Mouse (Mus musculus): ENCODE results near the gene Clgn. TPM values are rescaled to one million over a fixed set of nuclear protein-coding genes. Genes with fewer than 3 reads are reported as not detected.

Clgn gene
- polyA plus RNA-seq, 1 experiment from 2014 or later: 0.33 TPM

DNA sequence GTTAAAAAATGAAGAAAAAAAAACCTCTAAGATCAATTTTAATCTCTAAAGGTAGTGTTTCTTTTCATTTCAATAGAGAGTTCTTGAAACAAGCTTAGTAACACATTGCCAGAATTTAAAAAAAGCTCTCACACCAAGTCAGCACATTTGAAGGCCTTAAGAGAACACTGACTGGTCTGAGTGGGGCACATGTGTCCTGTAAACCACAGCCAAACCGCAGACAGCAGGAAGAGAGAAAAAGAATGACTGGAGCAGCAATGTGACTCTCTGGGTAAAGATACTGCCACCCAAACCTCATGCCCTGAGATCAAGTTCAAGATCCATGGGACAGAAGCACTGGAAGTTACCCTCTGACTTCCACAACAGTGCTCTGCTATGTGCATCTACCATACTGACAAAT lies 47.4 kb downstream of the Clgn start:
- H3K4me1 ChIP-seq (ENCODE audit: control insufficient read depth, insufficient read depth, low read length): peaks cover 5% of the 10 kb centered on the region; the same call in 1 of the 2 replicates
- no peak overlapping the region for H3K27ac ChIP-seq (ENCODE audit: low read length)
- no peak for ATAC-seq
- H3K9ac ChIP-seq (ENCODE audit: low read depth, low read length): no peak overlapping the region
- no peaks in the 10 kb centered on the region for H3K27me3 ChIP-seq (replicated peaks; ENCODE audit: control insufficient read depth, insufficient read depth, low read length)
- H3K4me3 ChIP-seq (ENCODE audit: low read length): no peak overlapping the region
- H3K4me2 ChIP-seq (ENCODE audit: low read depth, low read length): no peak overlapping the region
- 69% methylated on average over 1 of the region's 1 CpGs for WGBS
- no peaks in the 10 kb centered on the region for H3K9me3 ChIP-seq (ENCODE audit: control insufficient read depth, low read length)
- H3K36me3 ChIP-seq (ENCODE audit: control insufficient read depth, insufficient read depth, low read length): no peaks in the 10 kb centered on the region

DNA sequence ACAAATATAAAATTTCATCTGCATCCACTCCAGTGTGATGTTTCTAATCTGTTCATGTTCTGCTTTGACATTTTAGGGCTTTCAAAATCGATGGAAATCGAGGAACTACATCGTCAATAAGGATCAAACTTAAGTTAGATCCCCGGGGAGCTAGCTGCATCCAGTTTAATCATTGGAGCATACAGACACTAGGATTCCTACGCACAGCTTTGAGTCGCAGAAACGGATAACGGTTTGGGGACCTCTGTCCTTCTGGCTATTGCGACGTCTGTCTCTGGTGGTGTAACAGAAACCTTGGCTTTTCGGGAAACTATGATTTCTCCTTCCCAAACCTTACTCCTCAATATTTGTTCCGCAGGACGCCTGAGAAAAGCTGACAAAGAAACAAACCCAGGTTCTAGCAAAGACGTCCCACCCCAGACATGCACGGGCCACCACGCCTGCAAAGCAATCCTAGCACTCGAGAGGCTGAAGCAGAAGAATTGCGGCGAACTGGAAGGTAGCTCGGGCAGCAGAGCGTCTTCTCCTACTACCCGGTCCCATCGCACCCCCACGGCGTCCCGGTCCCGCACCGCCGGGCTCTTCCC lies 52.1 kb downstream of the Clgn start:
- Histone ChIP-seq H3K4me2 (ENCODE audit: low read depth, low read length) (peak overlapping the region; percentile 73), H3K4me3 (ENCODE audit: low read length) (peak overlapping the region; percentile 83), H3K27ac (ENCODE audit: low read length) (peak overlapping the region; percentile 87), H3K27me3 (replicated peaks; ENCODE audit: control insufficient read depth, insufficient read depth, low read length) (no peaks in the 10 kb centered on the region), H3K36me3 (ENCODE audit: control insufficient read depth, insufficient read depth, low read length) (no peaks in the 10 kb centered on the region), H3K4me1 (ENCODE audit: control insufficient read depth, insufficient read depth, low read length) (peaks cover 8% of the 10 kb centered on the region), H3K9me3 (ENCODE audit: control insufficient read depth, low read length) (no peaks in the 10 kb centered on the region), H3K9ac (ENCODE audit: low read depth, low read length) (peak overlapping the region; percentile 90)
- no peak for ATAC-seq
- 2% methylated on average over 29 of the region's 29 CpGs for WGBS

DNA sequence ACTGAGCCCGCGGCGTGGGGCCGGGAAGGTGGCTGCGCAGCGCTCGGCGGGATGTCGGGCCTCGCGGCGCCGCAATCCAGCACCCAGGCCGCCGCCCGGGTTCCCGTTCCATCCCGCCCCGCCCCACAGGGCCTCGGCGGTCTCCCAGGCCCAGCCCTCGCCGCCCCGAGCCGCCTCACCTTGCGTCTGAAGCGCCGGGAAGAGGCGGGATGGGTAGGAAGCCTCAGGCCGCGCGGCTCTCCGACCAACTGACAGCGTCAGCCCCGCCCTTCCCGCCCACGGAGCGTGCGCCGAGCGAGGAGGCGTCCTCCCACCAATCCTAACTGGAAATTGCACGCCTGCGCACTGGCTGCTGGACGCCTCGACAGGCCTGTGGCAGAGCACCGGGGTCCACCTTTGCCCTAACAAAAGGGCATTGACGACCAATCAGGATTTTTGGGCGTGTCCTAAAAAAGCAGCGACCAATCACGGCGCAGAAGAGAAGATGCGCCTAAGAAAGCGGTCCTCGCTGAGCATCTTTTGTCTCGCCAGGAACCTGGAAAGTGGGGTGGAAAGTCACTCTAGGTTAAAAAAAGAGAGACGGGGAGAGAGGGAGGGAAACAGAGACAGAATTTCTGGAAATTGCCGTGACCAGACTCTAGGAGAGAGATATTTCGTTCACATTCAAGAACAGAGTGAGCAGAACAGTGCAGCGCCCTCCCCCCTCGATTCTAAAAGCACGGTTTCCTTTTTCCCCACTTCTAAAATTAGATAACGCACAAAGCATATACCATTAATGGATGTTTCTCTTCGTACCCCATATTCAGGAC lies 52.8 kb downstream of the Clgn start:
- under 1% methylated on average over 57 of the region's 64 CpGs for WGBS
- peak; percentile 100 for ATAC-seq
- peak overlapping the region; percentile 73 for H3K4me2 ChIP-seq (ENCODE audit: low read depth, low read length)
- H3K27me3 ChIP-seq (replicated peaks; ENCODE audit: control insufficient read depth, insufficient read depth, low read length): no peaks in the 10 kb centered on the region
- peak overlapping the region; percentile 83 for H3K4me3 ChIP-seq (ENCODE audit: low read length)
- H3K4me1 ChIP-seq (ENCODE audit: control insufficient read depth, insufficient read depth, low read length): peaks cover 8% of the 10 kb centered on the region
- H3K36me3 ChIP-seq (ENCODE audit: control insufficient read depth, insufficient read depth, low read length): no peaks in the 10 kb centered on the region
- H3K27ac ChIP-seq (ENCODE audit: low read length): peak overlapping the region; percentile 87
- no peaks in the 10 kb centered on the region for H3K9me3 ChIP-seq (ENCODE audit: control insufficient read depth, low read length)
- peak overlapping the region; percentile 90 for H3K9ac ChIP-seq (ENCODE audit: low read depth, low read length)

DNA sequence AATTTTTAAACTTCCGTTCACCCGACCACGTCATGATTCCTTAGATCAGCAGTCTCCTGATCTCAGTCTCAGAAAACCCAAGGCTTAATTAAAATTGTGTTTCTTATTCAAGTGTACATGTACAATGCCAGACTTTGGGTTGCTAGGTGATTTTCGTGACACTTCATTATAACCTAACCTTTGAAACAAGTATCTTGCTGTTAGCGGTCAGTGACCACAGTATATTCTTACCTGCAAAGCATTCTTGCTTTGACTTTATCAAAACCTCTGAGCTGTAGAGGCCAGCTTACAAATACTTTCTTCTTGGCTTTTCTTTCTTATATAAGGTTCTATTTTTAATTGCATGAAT lies 53.4 kb downstream of the Clgn start:
- H3K36me3 ChIP-seq (ENCODE audit: control insufficient read depth, insufficient read depth, low read length): no peaks in the 10 kb centered on the region
- WGBS: 37% methylated on average over 5 of the region's 5 CpGs
- H3K27me3 ChIP-seq (replicated peaks; ENCODE audit: control insufficient read depth, insufficient read depth, low read length): no peaks in the 10 kb centered on the region
- no peaks in the 10 kb centered on the region for H3K9me3 ChIP-seq (ENCODE audit: control insufficient read depth, low read length)
- H3K4me2 ChIP-seq (ENCODE audit: low read depth, low read length): peak overlapping the region; percentile 45
- ATAC-seq: no peak
- peaks cover 8% of the 10 kb centered on the region for H3K4me1 ChIP-seq (ENCODE audit: control insufficient read depth, insufficient read depth, low read length)
- H3K4me3 ChIP-seq (ENCODE audit: low read length): peak overlapping the region; percentile 83
- 0 out of 2 replicates have a peak overlapping the region, but pooled peaks have one; percentile 54 for H3K9ac ChIP-seq (ENCODE audit: low read depth, low read length)
- 0 out of 2 replicates have a peak overlapping the region, but pooled peaks have one; percentile 45 for H3K27ac ChIP-seq (ENCODE audit: low read length)

DNA sequence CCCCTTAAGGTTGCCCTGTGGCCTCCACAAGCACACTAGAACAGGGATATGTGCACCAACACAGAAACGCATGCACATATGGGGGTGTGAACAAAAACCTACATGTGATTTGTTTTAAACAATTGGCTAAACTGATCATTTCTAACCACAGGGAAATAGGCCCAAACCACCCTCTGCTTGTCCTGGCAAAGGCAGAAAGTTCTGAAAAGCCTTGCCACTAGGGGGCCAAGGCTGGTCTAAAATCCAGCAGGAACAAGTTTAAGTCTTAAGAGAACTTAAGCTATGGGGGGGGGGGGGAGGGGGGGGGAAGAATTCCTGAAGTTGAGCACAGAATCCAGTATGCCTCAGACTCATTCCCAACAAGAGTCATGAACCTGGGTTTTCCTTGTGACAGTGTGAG lies 60.3 kb downstream of the Clgn start:
- no peak for ATAC-seq
- Histone ChIP-seq H3K9ac (ENCODE audit: low read depth, low read length) (no peak overlapping the region), H3K4me1 (ENCODE audit: control insufficient read depth, insufficient read depth, low read length) (no peaks in the 10 kb centered on the region), H3K36me3 (ENCODE audit: control insufficient read depth, insufficient read depth, low read length) (no peaks in the 10 kb centered on the region), H3K4me2 (ENCODE audit: low read depth, low read length) (no peak overlapping the region), H3K27ac (ENCODE audit: low read length) (no peak overlapping the region), H3K27me3 (replicated peaks; ENCODE audit: control insufficient read depth, insufficient read depth, low read length) (no peaks in the 10 kb centered on the region), H3K4me3 (ENCODE audit: low read length) (no peak overlapping the region), H3K9me3 (ENCODE audit: control insufficient read depth, low read length) (no peaks in the 10 kb centered on the region)
- WGBS: 84% methylated on average over 1 of the region's 1 CpGs

DNA sequence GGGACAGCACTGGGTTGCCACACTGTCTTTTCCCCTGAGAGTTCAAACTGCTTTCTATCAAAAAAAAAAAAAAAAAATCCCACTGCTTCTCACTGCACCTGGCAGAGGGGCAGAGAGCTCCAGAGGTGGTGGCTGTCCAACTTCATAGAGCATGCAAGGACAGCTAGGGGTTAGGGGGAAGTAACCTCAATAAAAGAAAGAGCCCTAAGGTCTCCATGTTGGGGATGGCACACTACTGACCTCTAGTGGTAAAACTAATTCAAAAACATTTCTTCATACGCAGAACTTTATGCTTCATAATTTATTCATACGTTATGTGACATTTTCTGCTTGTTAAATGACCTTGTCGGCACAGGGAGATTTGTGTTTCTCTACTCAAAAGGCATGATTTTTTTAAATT lies 61.4 kb downstream of the Clgn start:
- WGBS: 23% methylated on average over 3 of the region's 3 CpGs
- H3K4me2 ChIP-seq (ENCODE audit: low read depth, low read length): no peak overlapping the region
- H3K27ac ChIP-seq (ENCODE audit: low read length): no peak overlapping the region
- no peak for ATAC-seq
- no peak overlapping the region for H3K4me3 ChIP-seq (ENCODE audit: low read length)
- H3K36me3 ChIP-seq (ENCODE audit: control insufficient read depth, insufficient read depth, low read length): no peaks in the 10 kb centered on the region
- H3K27me3 ChIP-seq (replicated peaks; ENCODE audit: control insufficient read depth, insufficient read depth, low read length): no peaks in the 10 kb centered on the region
- no peaks in the 10 kb centered on the region for H3K4me1 ChIP-seq (ENCODE audit: control insufficient read depth, insufficient read depth, low read length)
- H3K9me3 ChIP-seq (ENCODE audit: control insufficient read depth, low read length): no peaks in the 10 kb centered on the region
- no peak overlapping the region for H3K9ac ChIP-seq (ENCODE audit: low read depth, low read length)

DNA sequence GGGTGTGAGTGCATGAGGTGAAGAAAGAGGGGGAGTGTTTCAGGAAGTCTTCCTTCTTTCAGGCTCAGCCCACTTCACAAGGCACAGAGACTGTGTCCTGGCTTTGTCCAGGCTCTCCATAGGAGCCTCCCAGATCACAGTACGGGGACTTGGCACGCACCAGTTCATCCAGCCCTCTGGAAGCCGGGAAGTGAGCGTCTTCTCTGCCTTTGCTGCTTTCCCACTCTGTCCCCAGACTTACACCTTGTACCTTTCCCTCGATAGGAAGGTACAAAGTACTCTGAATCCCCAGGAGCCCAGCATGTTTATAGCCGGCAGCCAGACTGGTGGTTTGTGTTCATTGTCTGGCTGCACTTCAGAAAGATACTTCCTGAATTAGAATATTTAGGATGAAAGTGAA lies 67.5 kb downstream of the Clgn start:
- Histone ChIP-seq H3K36me3 (ENCODE audit: control insufficient read depth, insufficient read depth, low read length) (no peaks in the 10 kb centered on the region), H3K27me3 (replicated peaks; ENCODE audit: control insufficient read depth, insufficient read depth, low read length) (no peaks in the 10 kb centered on the region), H3K9me3 (ENCODE audit: control insufficient read depth, low read length) (no peaks in the 10 kb centered on the region), H3K27ac (ENCODE audit: low read length) (peak overlapping the region; percentile 80), H3K4me3 (ENCODE audit: low read length) (peak overlapping the region; percentile 27), H3K4me1 (ENCODE audit: control insufficient read depth, insufficient read depth, low read length) (no peaks in the 10 kb centered on the region), H3K9ac (ENCODE audit: low read depth, low read length) (0 out of 2 replicates have a peak overlapping the region, but pooled peaks have one; percentile 32), H3K4me2 (ENCODE audit: low read depth, low read length) (peak overlapping the region; percentile 43)
- 36% methylated on average over 6 of the region's 6 CpGs for WGBS
- ATAC-seq: peak; percentile 89

DNA sequence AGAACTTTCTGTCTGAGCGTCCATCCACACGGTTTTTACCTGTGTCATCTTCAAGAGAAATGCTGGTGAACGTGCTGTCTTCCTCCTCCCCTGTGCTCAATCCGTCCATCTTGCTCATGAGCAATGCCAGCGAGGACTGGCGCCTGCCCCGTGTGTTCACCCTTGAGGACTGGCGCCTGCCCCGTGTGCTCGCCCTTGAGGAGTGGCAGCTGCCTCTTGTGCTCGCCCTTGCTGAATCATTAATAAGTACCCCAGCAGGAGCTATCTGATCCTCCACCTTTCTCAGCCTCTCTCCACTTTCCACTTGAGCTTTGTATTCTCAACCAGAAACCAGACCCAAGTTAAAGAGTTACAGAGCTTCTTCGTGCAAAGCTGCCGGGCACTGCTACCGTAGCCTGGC lies 68.6 kb downstream of the Clgn start, which contains the start of gene Scoc:
Scoc (minus strand) TSS at position 170 of the 400 bp plus-strand sequence.
- peak within 1 kb of the TSS; percentile 43 for H3K4me2 ChIP-seq (ENCODE audit: low read depth, low read length)
- H3K27ac ChIP-seq (ENCODE audit: low read length): peak within 1 kb of the TSS; percentile 80

DNA sequence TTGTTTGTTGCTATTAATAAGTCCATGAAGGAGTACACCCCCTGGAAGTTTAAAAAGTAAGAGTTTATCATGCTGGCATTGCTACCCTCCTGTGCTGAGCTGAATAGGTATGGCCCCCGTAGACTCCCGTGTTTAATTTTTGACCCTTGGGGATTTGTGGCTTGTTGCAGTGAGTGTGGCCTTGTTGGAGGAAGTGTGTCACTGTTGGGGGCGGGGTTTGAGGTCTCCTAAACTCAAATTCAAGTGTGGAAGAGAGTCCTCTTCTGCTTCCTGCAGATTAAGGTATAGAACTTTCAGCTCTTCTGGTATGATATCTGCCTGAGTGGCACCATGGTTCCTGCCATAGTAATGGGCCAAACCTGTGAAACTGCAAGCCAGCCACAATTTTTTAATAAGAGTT lies 69.9 kb downstream of the Clgn start:
- H3K4me3 ChIP-seq (ENCODE audit: low read length): no peak overlapping the region
- no peak overlapping the region for H3K9ac ChIP-seq (ENCODE audit: low read depth, low read length)
- no peak overlapping the region for H3K4me2 ChIP-seq (ENCODE audit: low read depth, low read length)
- no peaks in the 10 kb centered on the region for H3K9me3 ChIP-seq (ENCODE audit: control insufficient read depth, low read length)
- H3K4me1 ChIP-seq (ENCODE audit: control insufficient read depth, insufficient read depth, low read length): no peaks in the 10 kb centered on the region
- no peak overlapping the region for H3K27ac ChIP-seq (ENCODE audit: low read length)
- H3K27me3 ChIP-seq (replicated peaks; ENCODE audit: control insufficient read depth, insufficient read depth, low read length): no peaks in the 10 kb centered on the region
- WGBS: 82% methylated on average over 3 of the region's 3 CpGs
- H3K36me3 ChIP-seq (ENCODE audit: control insufficient read depth, insufficient read depth, low read length): no peaks in the 10 kb centered on the region
- ATAC-seq: no peak

More for the DNA sequence above, 68.6 kb downstream of the Clgn start, which contains the start of gene Scoc:
- peak within 1 kb of the TSS; percentile 27 for H3K4me3 ChIP-seq (ENCODE audit: low read length)
- 0 out of 2 replicates have a peak within 1 kb of the TSS, but pooled peaks have one; percentile 32 for H3K9ac ChIP-seq (ENCODE audit: low read depth, low read length)
- H3K27me3 ChIP-seq (replicated peaks; ENCODE audit: control insufficient read depth, insufficient read depth, low read length): no peaks in the 10 kb centered on the region
- 50% methylated on average over 14 of the region's 14 CpGs for WGBS
- no peaks in the 10 kb centered on the region for H3K4me1 ChIP-seq (ENCODE audit: control insufficient read depth, insufficient read depth, low read length)
- ATAC-seq: peak; percentile 92
- H3K9me3 ChIP-seq (ENCODE audit: control insufficient read depth, low read length): no peaks in the 10 kb centered on the region
- no peaks in the 10 kb centered on the region for H3K36me3 ChIP-seq (ENCODE audit: control insufficient read depth, insufficient read depth, low read length)
